Mouse (Mus musculus): ENCODE data around the gene Arhgef39. TPM values are rescaled to one million over a fixed set of nuclear protein-coding genes. Genes with fewer than 3 reads are reported as not detected.

The Arhgef39 gene
- polyA plus RNA-seq, 1 experiment = 33.1 TPM

GRCm38 (mm10) chr4:43512653-43513052, 13.2 kb upstream of the Arhgef39 start:
- TF ChIP-seq EP300 (IDR thresholded peaks at IDR 0.05; ENCODE audit: insufficient read depth, low read depth, low read length) = no peak
- no peak for TF ChIP-seq POLR2A (IDR thresholded peaks at IDR 0.05; ENCODE audit: insufficient read depth, low read length)
- TF ChIP-seq CTCF (IDR thresholded peaks at IDR 0.05; ENCODE audit: low read depth, low read length) = no peak
- no peak overlapping the region for H3K4me3 ChIP-seq (ENCODE audit: low read depth, low read length)

DNA sequence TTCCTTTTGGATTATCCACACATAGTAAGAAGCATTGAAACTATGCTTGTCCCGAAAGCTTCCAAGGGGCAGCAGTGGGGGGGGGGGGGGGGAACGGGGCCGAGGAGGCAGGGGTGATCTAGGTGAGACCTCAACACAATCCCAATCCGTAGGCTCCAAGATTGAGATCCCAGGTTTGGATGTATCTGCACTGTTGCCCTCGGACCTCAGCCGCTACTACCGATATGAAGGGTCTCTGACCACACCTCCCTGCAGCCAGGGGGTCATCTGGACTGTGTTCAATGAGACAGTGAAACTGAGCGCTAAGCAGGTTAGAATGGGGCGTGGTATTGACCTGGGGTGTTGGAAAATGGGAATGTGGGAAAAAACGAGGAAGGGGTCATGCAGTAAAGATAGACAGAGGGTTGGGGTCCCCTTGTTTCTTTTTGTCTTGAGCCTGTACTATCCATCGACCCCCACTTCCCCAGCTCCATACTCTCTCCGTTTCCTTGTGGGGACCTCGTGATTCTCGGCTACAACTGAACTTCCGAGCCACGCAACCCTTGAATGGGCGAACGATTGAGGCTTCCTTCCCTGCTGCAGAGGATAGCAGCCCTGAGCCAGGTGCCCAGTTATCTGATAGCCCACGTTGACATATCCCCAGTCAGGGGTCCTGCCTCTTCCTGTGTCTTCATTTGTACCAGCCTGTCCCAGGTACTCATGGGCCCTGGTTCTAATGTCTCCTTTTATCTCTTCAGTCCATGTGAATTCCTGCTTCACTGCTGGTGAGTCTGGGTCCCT, 12.4 kb upstream of the Arhgef39 start:
- H3K27me3 ChIP-seq (ENCODE audit: control insufficient read depth, insufficient read depth, low read length, poor library complexity, severe bottlenecking) = no peaks in the 10 kb centered on the region
- H3K9me3 ChIP-seq (replicated peaks; ENCODE audit: control insufficient read depth, insufficient read depth, low read length, poor library complexity, severe bottlenecking) = no peaks in the 10 kb centered on the region
- no peak overlapping the region for H3K4me3 ChIP-seq (ENCODE audit: low read depth, low read length)
- peaks cover 3% of the 10 kb centered on the region for H3K4me1 ChIP-seq (ENCODE audit: control insufficient read depth, insufficient read depth, low read length)
- no peak overlapping the region for H3K27ac ChIP-seq (ENCODE audit: insufficient read depth, low read length)
- TF ChIP-seq POLR2A (IDR thresholded peaks at IDR 0.05; ENCODE audit: insufficient read depth, low read length) (no peak), EP300 (IDR thresholded peaks at IDR 0.05; ENCODE audit: insufficient read depth, low read depth, low read length) (no peak)
- H3K9ac ChIP-seq (ENCODE audit: low read depth, poor library complexity, severe bottlenecking) = no peak overlapping the region
- H3K36me3 ChIP-seq (ENCODE audit: control insufficient read depth, insufficient read depth, low read length, poor library complexity, severe bottlenecking) = no peaks in the 10 kb centered on the region

More at GRCm38 (mm10) chr4:43512653-43513052, 13.2 kb upstream of the Arhgef39 start:
- H3K27ac ChIP-seq (ENCODE audit: insufficient read depth, low read length) = no peak overlapping the region
- peaks cover 3% of the 10 kb centered on the region for H3K4me1 ChIP-seq (ENCODE audit: control insufficient read depth, insufficient read depth, low read length)
- no peak overlapping the region for H3K9ac ChIP-seq (ENCODE audit: low read depth, poor library complexity, severe bottlenecking)
- no peaks in the 10 kb centered on the region for H3K9me3 ChIP-seq (replicated peaks; ENCODE audit: control insufficient read depth, insufficient read depth, low read length, poor library complexity, severe bottlenecking)
- H3K27me3 ChIP-seq (ENCODE audit: control insufficient read depth, insufficient read depth, low read length, poor library complexity, severe bottlenecking) = no peaks in the 10 kb centered on the region
- H3K36me3 ChIP-seq (ENCODE audit: control insufficient read depth, insufficient read depth, low read length, poor library complexity, severe bottlenecking) = no peaks in the 10 kb centered on the region

GRCm38 (mm10) chr4:43509109-43509508, 9.6 kb upstream of the Arhgef39 start:
- no peak overlapping the region for H3K9ac ChIP-seq (ENCODE audit: low read depth, poor library complexity, severe bottlenecking)
- no peaks in the 10 kb centered on the region for H3K27me3 ChIP-seq (ENCODE audit: control insufficient read depth, insufficient read depth, low read length, poor library complexity, severe bottlenecking)
- no peak overlapping the region for H3K27ac ChIP-seq (ENCODE audit: insufficient read depth, low read length)
- H3K4me1 ChIP-seq (ENCODE audit: control insufficient read depth, insufficient read depth, low read length) = peaks cover 3% of the 10 kb centered on the region
- peak overlapping the region; percentile 43; the same call in 1 of the 2 replicates for H3K4me3 ChIP-seq (ENCODE audit: low read depth, low read length)
- no peaks in the 10 kb centered on the region for H3K36me3 ChIP-seq (ENCODE audit: control insufficient read depth, insufficient read depth, low read length, poor library complexity, severe bottlenecking)
- no peak for TF ChIP-seq CTCF (IDR thresholded peaks at IDR 0.05; ENCODE audit: low read depth, low read length)
- TF ChIP-seq POLR2A (IDR thresholded peaks at IDR 0.05; ENCODE audit: insufficient read depth, low read length) = no peak
- no peak for TF ChIP-seq EP300 (IDR thresholded peaks at IDR 0.05; ENCODE audit: insufficient read depth, low read depth, low read length)
- H3K9me3 ChIP-seq (replicated peaks; ENCODE audit: control insufficient read depth, insufficient read depth, low read length, poor library complexity, severe bottlenecking) = no peaks in the 10 kb centered on the region

DNA sequence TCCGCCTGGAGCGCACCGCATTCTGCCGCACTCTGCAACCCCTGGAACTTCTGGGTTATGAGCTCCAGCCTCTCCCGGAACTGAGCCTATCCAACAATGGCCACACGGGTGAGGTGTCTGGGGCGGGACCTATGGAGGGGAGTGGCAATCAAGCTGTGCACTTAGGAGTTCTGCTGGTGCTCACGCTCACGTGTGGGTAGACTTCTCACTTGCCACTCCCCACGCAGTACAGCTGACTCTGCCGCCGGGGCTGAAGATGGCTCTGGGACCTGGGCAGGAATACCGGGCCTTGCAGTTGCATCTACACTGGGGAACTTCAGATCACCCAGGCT, 9.1 kb upstream of the Arhgef39 start:
- no peak for TF ChIP-seq CTCF (IDR thresholded peaks at IDR 0.05; ENCODE audit: low read depth, low read length)
- TF ChIP-seq POLR2A (IDR thresholded peaks at IDR 0.05; ENCODE audit: insufficient read depth, low read length) = peak; percentile 36
- TF ChIP-seq EP300 (IDR thresholded peaks at IDR 0.05; ENCODE audit: insufficient read depth, low read depth, low read length) = no peak
- Histone ChIP-seq H3K9me3 (replicated peaks; ENCODE audit: control insufficient read depth, insufficient read depth, low read length, poor library complexity, severe bottlenecking) (no peaks in the 10 kb centered on the region), H3K27me3 (ENCODE audit: control insufficient read depth, insufficient read depth, low read length, poor library complexity, severe bottlenecking) (no peaks in the 10 kb centered on the region), H3K4me1 (ENCODE audit: control insufficient read depth, insufficient read depth, low read length) (peaks cover 3% of the 10 kb centered on the region), H3K4me3 (ENCODE audit: low read depth, low read length) (peak overlapping the region; percentile 43), H3K36me3 (ENCODE audit: control insufficient read depth, insufficient read depth, low read length, poor library complexity, severe bottlenecking) (no peaks in the 10 kb centered on the region), H3K9ac (ENCODE audit: low read depth, poor library complexity, severe bottlenecking) (peak overlapping the region; percentile 17; the same call in 1 of the 2 replicates), H3K27ac (ENCODE audit: insufficient read depth, low read length) (no peak overlapping the region)

- Histone ChIP-seq H3K27me3 (ENCODE audit: control insufficient read depth, insufficient read depth, low read length, poor library complexity, severe bottlenecking) (no peaks in the 10 kb centered on the region), H3K4me3 (ENCODE audit: low read depth, low read length) (peak overlapping the region; percentile 43), H3K4me1 (ENCODE audit: control insufficient read depth, insufficient read depth, low read length) (peaks cover 3% of the 10 kb centered on the region), H3K9ac (ENCODE audit: low read depth, poor library complexity, severe bottlenecking) (peak overlapping the region; percentile 17; the same call in 1 of the 2 replicates), H3K36me3 (ENCODE audit: control insufficient read depth, insufficient read depth, low read length, poor library complexity, severe bottlenecking) (no peaks in the 10 kb centered on the region), H3K9me3 (replicated peaks; ENCODE audit: control insufficient read depth, insufficient read depth, low read length, poor library complexity, severe bottlenecking) (no peaks in the 10 kb centered on the region), H3K27ac (ENCODE audit: insufficient read depth, low read length) (no peak overlapping the region)
- TF ChIP-seq CTCF (IDR thresholded peaks at IDR 0.05; ENCODE audit: low read depth, low read length) = no peak
- TF ChIP-seq EP300 (IDR thresholded peaks at IDR 0.05; ENCODE audit: insufficient read depth, low read depth, low read length) = no peak
- TF ChIP-seq POLR2A (IDR thresholded peaks at IDR 0.05; ENCODE audit: insufficient read depth, low read length) = no peak
Measured at GRCm38 (mm10) chr4:43507938-43508665, 8.6 kb upstream of the Arhgef39 start.
